Mouse (Mus musculus) erythroblast, embryonic 14.5 days (primary cell): ENCODE data around the gene Ormdl3.

Experiments
- GATA1 ChIP-seq: IDR thresholded peaks from 2 replicates; pipeline ENCODE4 v1.6.1; 2012; ENCODE audit warnings: low read length, inconsistent platforms, mixed read lengths
- TAL1 ChIP-seq: IDR thresholded peaks from 3 replicates; pipeline ENCODE4 v1.6.1; 2012; ENCODE audit warnings: low read length, inconsistent platforms, mixed read lengths

DNA sequence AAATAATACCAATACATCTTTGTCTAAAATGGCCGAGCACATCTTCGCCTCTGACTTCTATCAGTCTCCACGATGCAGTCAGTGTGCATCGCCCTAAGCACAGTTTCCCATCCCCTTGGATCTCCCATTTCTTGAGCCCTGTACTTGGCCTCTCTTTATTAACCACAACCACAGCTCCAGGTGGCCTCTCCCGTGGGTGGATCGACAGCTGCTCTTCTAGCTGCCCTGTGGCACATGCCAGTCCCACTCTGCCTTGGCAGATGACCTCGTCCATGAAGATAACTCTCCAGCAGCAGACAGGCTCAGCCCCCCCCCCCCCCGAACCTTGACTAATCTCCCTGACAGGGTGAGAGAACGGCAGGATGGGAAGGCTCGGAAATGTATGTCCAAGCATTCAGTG, 8.3 kb upstream of the Ormdl3 start:
- TF ChIP-seq TAL1 (no peak), GATA1 (no peak)
